Mouse (Mus musculus) ES-E14 (cell line): Measurements from ENCODE around the gene Tuba1a. TPM values are rescaled to one million over a fixed set of nuclear protein-coding genes. Genes with fewer than 3 reads are reported as not detected.

Experiments
- DNase-seq: peaks from one replicate; pipeline ENCODE4 v3.0.0-alpha.2; 2013; ENCODE audit warnings: low read depth, low spot score
- H3K27ac ChIP-seq: 2 replicates; pipeline ENCODE4 v1.5.1; 2012; ENCODE audit warnings: low read depth, mild to moderate bottlenecking, low read length, moderate library complexity, mixed read lengths; ENCODE audit not compliant: poor library complexity, insufficient read depth, severe bottlenecking
- H3K36me3 ChIP-seq: 2 replicates; pipeline ENCODE4 v1.6.1; 2012; ENCODE audit warnings: mild to moderate bottlenecking, low read length, moderate library complexity, mixed read lengths; ENCODE audit not compliant: control insufficient read depth, poor library complexity, insufficient read depth, severe bottlenecking
- H3K4me1 ChIP-seq, 2 experiments: fragments of 150-350 bp in 1 of 2; sonication (generic) in 1 of 2; 2 replicates each; pipeline ENCODE4 v1.6.1; 2012; ENCODE audit warnings: low read length in 2 of 2, mild to moderate bottlenecking in 1 of 2, mixed read lengths in 1 of 2; ENCODE audit not compliant: control insufficient read depth in 2 of 2, insufficient read depth in 2 of 2, poor library complexity in 1 of 2
- H3K4me3 ChIP-seq, 2 experiments: fragments of 150-350 bp in 1 of 2; sonication (generic) in 1 of 2; 2 replicates each; pipeline ENCODE4 v1.5.1; 2012; ENCODE audit warnings: low read length in 2 of 2, low read depth in 1 of 2, mild to moderate bottlenecking in 1 of 2, mixed read lengths in 1 of 2; ENCODE audit not compliant: insufficient read depth in 1 of 2, poor library complexity in 1 of 2, severe bottlenecking in 1 of 2
- H3K9ac ChIP-seq: 2 replicates; pipeline ENCODE4 v1.6.1; 2012; ENCODE audit warnings: low read depth, mild to moderate bottlenecking, low read length, mixed read lengths; ENCODE audit not compliant: poor library complexity, insufficient read depth, severe bottlenecking
- H3K9me3 ChIP-seq: fragments of 150-350 bp; sonication (generic); 2 replicates; pipeline ENCODE4 v1.6.1; 2012; ENCODE audit warnings: low read depth, mild to moderate bottlenecking, low read length; ENCODE audit not compliant: control insufficient read depth, insufficient read depth
- CHD2 ChIP-seq: IDR thresholded peaks from 2 replicates; pipeline ENCODE4 v1.6.1; 2014; ENCODE audit warnings: mild to moderate bottlenecking, low read depth, low read length, inconsistent platforms
- HCFC1 ChIP-seq: IDR thresholded peaks from 2 replicates; pipeline ENCODE4 v1.6.1; 2012; ENCODE audit warnings: low read length, inconsistent platforms, borderline replicate concordance; ENCODE audit not compliant: insufficient read depth
- MAFK ChIP-seq: IDR thresholded peaks from 2 replicates; pipeline ENCODE4 v1.6.1; 2014; ENCODE audit warnings: mild to moderate bottlenecking, low read depth, low read length, inconsistent platforms; ENCODE audit not compliant: insufficient read depth
- ZC3H11A ChIP-seq: IDR thresholded peaks from 2 replicates; pipeline ENCODE4 v1.6.1; 2012; ENCODE audit warnings: low read depth, mild to moderate bottlenecking, inconsistent platforms, low read length, borderline replicate concordance
- ZNF384 ChIP-seq: IDR thresholded peaks from 2 replicates; pipeline ENCODE4 v1.6.1; 2012; ENCODE audit warnings: low read depth, low read length, inconsistent platforms
- in situ Hi-C, 2 experiments: fragments of 600-800 bp; cut with MboI; formaldehyde crosslinking; loops; one replicate each; pipeline ENCODE4 v1.15.1; 2025; ENCODE audit warnings: low sequenced_read_pairs in 2 of 2, inconsistent platforms in 1 of 2; ENCODE audit not compliant: unreplicated experiment in 2 of 2
- total RNA-seq: library from RNA; depleted of rRNA; stranded (reverse); fragments of 300-350 nt; gene quantifications from 2 replicates; pipeline ENCODE4 v1.2.3, GENCODE M21; 2012

The Tuba1a gene
- total RNA-seq, 1 experiment, result 862 TPM

DNA sequence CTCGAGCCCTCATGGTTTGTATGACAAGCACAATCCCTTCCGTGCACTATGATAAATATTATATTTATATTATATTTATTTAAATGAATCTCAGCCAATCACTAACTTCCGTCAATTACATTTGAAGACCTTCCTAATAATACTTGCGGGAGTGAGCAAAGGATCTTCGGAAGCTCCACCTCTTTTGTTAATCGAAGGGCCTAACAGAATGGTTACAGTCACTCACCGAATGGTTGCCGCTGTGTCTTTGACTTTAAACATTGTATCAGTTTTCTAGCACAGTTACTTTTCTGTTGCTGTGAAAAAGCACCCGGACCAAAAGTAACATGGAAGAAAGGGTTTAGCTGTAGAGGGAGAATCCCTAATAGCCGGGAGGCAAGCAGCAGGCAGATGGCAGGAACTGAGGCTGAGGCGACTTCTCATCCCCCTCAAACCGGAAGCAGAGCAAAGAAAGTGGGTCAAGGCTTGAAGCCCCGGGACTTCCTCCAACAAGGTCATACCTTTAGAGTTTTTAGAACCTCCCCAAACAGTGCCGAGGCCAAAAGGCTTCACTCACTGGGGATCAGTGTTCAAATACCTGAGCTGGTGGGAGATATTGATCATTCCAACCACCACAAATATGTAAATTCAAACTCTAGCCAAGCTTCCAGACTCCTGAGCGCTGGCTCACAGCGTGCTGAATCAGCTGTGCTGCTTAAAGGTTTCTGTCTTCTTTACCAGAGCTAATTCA is 16.0 kb upstream of the Tuba1a start:
- Histone ChIP-seq H3K27ac (peak overlapping the region; percentile 88), H3K9ac (peak overlapping the region; percentile 30; the same call in 1 of the 2 replicates), H3K4me3 (peak overlapping the region; percentile 6 to 19; a peak in 2 of 4 replicates), H3K9me3 (no peaks in the 10 kb centered on the region), H3K36me3 (no peaks in the 10 kb centered on the region), H3K4me1 (peaks cover 6 to 11% of the 10 kb centered on the region in 2 experiments)
- TF ChIP-seq CHD2 (no peak), MAFK (peak; percentile 33; the same call in 1 of the 2 replicates)
- in situ Hi-C loops, result no loop called here
- no peak for DNase-seq

- H3K9me3 ChIP-seq, result no peaks in the 10 kb centered on the region
- H3K27ac ChIP-seq, result peak overlapping the region; percentile 89
- H3K36me3 ChIP-seq, result no peaks in the 10 kb centered on the region
- peak; percentile 86 for DNase-seq
- in situ Hi-C loops, result no loop called here
- TF ChIP-seq ZNF384 (no peak), CHD2 (peak; percentile 72), MAFK (peak; percentile 39; the same call in 1 of the 2 replicates), HCFC1 (0 out of 2 replicates have a peak, but pooled peaks have one; percentile 35)
- peaks cover 6 to 11% of the 10 kb centered on the region in 2 experiments for H3K4me1 ChIP-seq
- 0 out of 2 replicates have a peak overlapping the region, but pooled peaks have one; percentile 40 for H3K9ac ChIP-seq
- peak overlapping the region in 1 of 2 experiments; percentile 6; a peak in 1 of 4 replicates for H3K4me3 ChIP-seq
Measured at GRCm38 (mm10) chr15:98968701-98969371, 15.3 kb upstream of the Tuba1a start.

DNA sequence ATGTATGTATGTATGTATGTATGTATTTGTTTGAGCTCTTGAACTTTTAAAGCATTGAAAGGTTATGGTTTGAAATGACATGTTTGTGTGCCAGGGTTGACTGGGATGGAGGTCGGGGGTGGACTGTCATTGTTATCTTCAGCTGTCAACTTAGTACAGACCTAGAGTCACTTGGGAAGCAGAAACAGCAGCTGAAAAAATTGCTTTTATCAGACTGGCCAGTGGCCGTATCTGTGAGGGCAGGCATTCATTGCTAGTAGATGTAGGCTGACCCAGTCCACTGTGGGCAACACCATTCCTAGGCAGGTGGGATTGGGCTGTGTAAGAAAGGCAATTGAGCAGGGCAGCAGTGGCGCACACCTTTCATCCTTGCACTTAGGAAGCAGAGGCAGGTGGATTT is 6.0 kb upstream of the Tuba1a start:
- DNase-seq, result no peak
- H3K4me3 ChIP-seq, result no peak overlapping the region
- H3K9me3 ChIP-seq, result no peaks in the 10 kb centered on the region
- no peak overlapping the region for H3K27ac ChIP-seq
- TF ChIP-seq HCFC1, result no peak
- no peak for TF ChIP-seq ZC3H11A
- no peak for TF ChIP-seq MAFK
- TF ChIP-seq CHD2, result no peak
- no peak for TF ChIP-seq ZNF384
- no peak overlapping the region for H3K9ac ChIP-seq
- H3K4me1 ChIP-seq, result 0 out of 4 replicates have a peak, but pooled peaks cover 0 to 2% of the 10 kb centered on the region in 2 experiments
- H3K36me3 ChIP-seq, result no peaks in the 10 kb centered on the region
- in situ Hi-C loops, result no loop called here

DNA sequence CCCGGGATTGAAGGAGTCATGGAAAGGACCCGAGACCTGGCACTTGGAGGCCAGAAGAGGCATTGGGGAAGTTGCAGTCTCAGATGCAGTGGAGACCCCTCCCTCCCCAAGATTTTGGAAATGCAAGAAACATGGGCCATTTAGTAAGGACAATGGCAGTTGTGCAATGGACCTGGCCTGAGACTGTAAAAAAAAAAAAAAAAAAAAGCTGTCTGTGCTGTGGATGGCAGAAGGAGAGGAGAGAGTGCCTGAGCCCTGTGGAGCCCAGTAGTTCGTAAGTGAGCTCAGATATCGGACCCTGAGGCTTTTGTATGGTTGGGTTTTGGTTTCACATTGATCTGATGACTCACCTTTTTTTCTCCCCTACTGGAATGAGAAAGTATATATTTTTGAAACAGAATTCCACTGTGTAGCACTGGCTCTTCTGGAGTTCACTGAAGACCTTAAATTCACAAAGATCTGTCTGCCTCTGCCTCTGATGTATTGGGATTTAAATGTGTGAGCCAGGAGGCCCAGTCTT is 5.5 kb upstream of the Tuba1a start:
- no peaks in the 10 kb centered on the region for H3K36me3 ChIP-seq
- no peak overlapping the region for H3K4me3 ChIP-seq
- in situ Hi-C loops, result no loop called here
- H3K9me3 ChIP-seq, result no peaks in the 10 kb centered on the region
- peaks cover 0 to 3% of the 10 kb centered on the region in 2 experiments; a peak in 1 of 4 replicates for H3K4me1 ChIP-seq
- no peak overlapping the region for H3K9ac ChIP-seq
- TF ChIP-seq HCFC1 (no peak), CHD2 (no peak), ZNF384 (no peak), ZC3H11A (no peak), MAFK (no peak)
- H3K27ac ChIP-seq, result no peak overlapping the region
- no peak for DNase-seq
